Mouse (Mus musculus) MEL (cell line): ENCODE data around the gene Olfr370. TPM values are rescaled to one million over a fixed set of nuclear protein-coding genes. Genes with fewer than 3 reads are reported as not detected.

Experiments
- DNase-seq: peaks from one replicate; pipeline ENCODE4 v3.0.0; 2011; ENCODE audit warnings: low read depth, low spot score
- H3K27ac ChIP-seq: 2 replicates; pipeline ENCODE4 v1.5.1; 2012; ENCODE audit warnings: low read depth, mild to moderate bottlenecking, control low read depth, low read length, moderate library complexity; ENCODE audit not compliant: control insufficient read depth
- H3K27me3 ChIP-seq, 2 experiments: fragments of 150-350 bp in 1 of 2; sonication (generic) in 1 of 2; 2 replicates each; pipeline ENCODE4 v1.6.1; 2012; ENCODE audit warnings: low read length in 2 of 2, mild to moderate bottlenecking in 2 of 2, improper control_type of control experiment in 1 of 2, moderate library complexity in 1 of 2; ENCODE audit not compliant: insufficient read depth in 2 of 2, control insufficient read depth in 1 of 2
- H3K36me3 ChIP-seq, 2 experiments: 2 replicates each; pipeline ENCODE4 v1.6.1; 2012 to 2014; ENCODE audit warnings: low read length in 2 of 2, improper control_type of control experiment in 1 of 2, inconsistent platforms in 1 of 2, mild to moderate bottlenecking in 1 of 2; ENCODE audit not compliant: insufficient read depth in 2 of 2, control insufficient read depth in 1 of 2
- H3K4me1 ChIP-seq, 2 experiments: fragments of 150-350 bp in 1 of 2; sonication (generic) in 1 of 2; 2 replicates each; pipeline ENCODE4 v1.6.1; 2012; ENCODE audit warnings: low read length in 2 of 2, improper control_type of control experiment in 1 of 2, mild to moderate bottlenecking in 1 of 2; ENCODE audit not compliant: insufficient read depth in 2 of 2, control insufficient read depth in 1 of 2
- H3K4me3 ChIP-seq, 2 experiments: fragments of 150-350 bp in 1 of 2; sonication (generic) in 1 of 2; 2 replicates each; pipeline ENCODE4 v1.5.1; 2012; ENCODE audit warnings: low read depth in 2 of 2, low read length in 2 of 2, mild to moderate bottlenecking in 2 of 2, moderate library complexity in 2 of 2, control low read depth in 1 of 2, improper control_type of control experiment in 1 of 2; ENCODE audit not compliant: control insufficient read depth in 1 of 2, insufficient read depth in 1 of 2
- H3K79me2 ChIP-seq: 2 replicates; pipeline ENCODE4 v1.6.1; 2012; ENCODE audit warnings: mild to moderate bottlenecking, low read length, moderate library complexity; ENCODE audit not compliant: control insufficient read depth, poor library complexity, insufficient read depth
- H3K9ac ChIP-seq: 2 replicates; pipeline ENCODE4 v1.6.1; 2012; ENCODE audit warnings: low read depth, mild to moderate bottlenecking, control low read depth, low read length, moderate library complexity; ENCODE audit not compliant: control insufficient read depth, poor library complexity, severe bottlenecking
- H3K9me3 ChIP-seq: fragments of 150-350 bp; sonication (generic); replicated peaks from 2 replicates; pipeline ENCODE4 v1.6.1; 2012; ENCODE audit warnings: mild to moderate bottlenecking, low read length, improper control_type of control experiment, moderate library complexity; ENCODE audit not compliant: insufficient read depth
- BHLHE40 ChIP-seq: IDR thresholded peaks from 2 replicates; pipeline ENCODE4 v1.6.1; 2012; ENCODE audit warnings: low read depth, mild to moderate bottlenecking, inconsistent platforms, low read length, improper control_type of control experiment, borderline replicate concordance
- CHD1 ChIP-seq: IDR thresholded peaks from 2 replicates; pipeline ENCODE4 v1.6.1; 2012; ENCODE audit warnings: low read depth, mild to moderate bottlenecking, inconsistent platforms, low read length, improper control_type of control experiment
- CHD2 ChIP-seq: IDR thresholded peaks from 2 replicates; pipeline ENCODE4 v1.6.1; 2011; ENCODE audit warnings: low read length, improper control_type of control experiment
- ELF1 ChIP-seq: IDR thresholded peaks from 2 replicates; pipeline ENCODE4 v1.6.1; 2014; ENCODE audit warnings: low read depth, mild to moderate bottlenecking, inconsistent platforms, low read length, improper control_type of control experiment, moderate library complexity
- EP300 ChIP-seq, 2 experiments: IDR thresholded peaks; 2 replicates each; pipeline ENCODE4 v1.6.1; 2011; ENCODE audit warnings: improper control_type of control experiment in 2 of 2, low read length in 2 of 2, low read depth in 1 of 2, mild to moderate bottlenecking in 1 of 2
- ETS1 ChIP-seq: IDR thresholded peaks from 2 replicates; pipeline ENCODE4 v1.6.1; 2012; ENCODE audit warnings: low read depth, mild to moderate bottlenecking, inconsistent platforms, low read length, improper control_type of control experiment, moderate library complexity
- MAX ChIP-seq: IDR thresholded peaks from 2 replicates; pipeline ENCODE4 v1.6.1; 2011; ENCODE audit warnings: low read length, improper control_type of control experiment
- MAZ ChIP-seq: IDR thresholded peaks from 2 replicates; pipeline ENCODE4 v1.6.1; 2012; ENCODE audit warnings: low read depth, mild to moderate bottlenecking, inconsistent platforms, low read length, improper control_type of control experiment
- MEF2A ChIP-seq: IDR thresholded peaks from 2 replicates; pipeline ENCODE4 v1.6.1; 2014; ENCODE audit warnings: low read depth, mild to moderate bottlenecking, inconsistent platforms, low read length, improper control_type of control experiment; ENCODE audit not compliant: poor library complexity, insufficient replicate concordance, severe bottlenecking; ENCODE audit errors: extremely low read depth
- MYB ChIP-seq: IDR thresholded peaks from 2 replicates; pipeline ENCODE4 v1.6.1; 2011; ENCODE audit warnings: mild to moderate bottlenecking, low read depth, low read length, improper control_type of control experiment
- MYC ChIP-seq: IDR thresholded peaks from 2 replicates; pipeline ENCODE4 v1.6.1; 2011; ENCODE audit warnings: low read depth, mild to moderate bottlenecking, low read length, improper control_type of control experiment, moderate library complexity
- NELFE ChIP-seq: IDR thresholded peaks from 2 replicates; pipeline ENCODE4 v1.6.1; 2011; ENCODE audit warnings: low read depth, low read length, improper control_type of control experiment
- NRF1 ChIP-seq: IDR thresholded peaks from 2 replicates; pipeline ENCODE4 v1.6.1; 2014; ENCODE audit warnings: low read depth, mild to moderate bottlenecking, inconsistent platforms, low read length, improper control_type of control experiment, moderate library complexity; ENCODE audit not compliant: poor library complexity, insufficient read depth, severe bottlenecking
- POLR2AphosphoS2 ChIP-seq: IDR thresholded peaks from 2 replicates; pipeline ENCODE4 v1.6.1; 2011; ENCODE audit warnings: low read length, improper control_type of control experiment
- POLR2AphosphoS5 ChIP-seq: IDR thresholded peaks from 2 replicates; pipeline ENCODE4 v1.6.1; 2012; ENCODE audit warnings: low read depth, borderline replicate concordance, mild to moderate bottlenecking, inconsistent platforms, low read length, moderate library complexity, mixed read lengths
- SIN3A ChIP-seq: IDR thresholded peaks from 2 replicates; pipeline ENCODE4 v1.6.1; 2012; ENCODE audit warnings: low read length, improper control_type of control experiment, inconsistent platforms
- SMC3 ChIP-seq: IDR thresholded peaks from 2 replicates; pipeline ENCODE4 v1.6.1; 2011; ENCODE audit warnings: low read depth, low read length, improper control_type of control experiment
- TBP ChIP-seq: IDR thresholded peaks from 2 replicates; pipeline ENCODE4 v1.8.0; 2011; ENCODE audit warnings: low read depth, low read length, improper control_type of control experiment
- UBTF ChIP-seq: IDR thresholded peaks from 2 replicates; pipeline ENCODE4 v1.6.1; 2012; ENCODE audit warnings: low read depth, mild to moderate bottlenecking, inconsistent platforms, low read length, improper control_type of control experiment, moderate library complexity, borderline replicate concordance; ENCODE audit not compliant: insufficient read depth
- USF1 ChIP-seq: IDR thresholded peaks from 2 replicates; pipeline ENCODE4 v1.6.1; 2014; ENCODE audit warnings: low read depth, mild to moderate bottlenecking, inconsistent platforms, low read length, improper control_type of control experiment, moderate library complexity
- USF2 ChIP-seq, 2 experiments: IDR thresholded peaks; 2 replicates each; pipeline ENCODE4 v1.6.1; 2011 to 2012; ENCODE audit warnings: improper control_type of control experiment in 2 of 2, low read length in 2 of 2, borderline replicate concordance in 1 of 2, inconsistent platforms in 1 of 2, low read depth in 1 of 2, mild to moderate bottlenecking in 1 of 2; ENCODE audit not compliant: insufficient read depth in 1 of 2
- ZNF384 ChIP-seq: IDR thresholded peaks from 2 replicates; pipeline ENCODE4 v1.6.1; 2012; ENCODE audit warnings: low read depth, mild to moderate bottlenecking, inconsistent platforms, low read length, improper control_type of control experiment
- polyA plus RNA-seq, 2 experiments: library from polyadenylated mRNA; stranded (reverse) in 1 of 2; unstranded in 1 of 2; fragments of >175 nt in 1 of 2; fragments of >200 nt in 1 of 2; gene quantifications; 2 replicates each; pipeline versions ENCODE4 v1.2.1 to v1.2.4; 2012; ENCODE audit warnings: low replicate concordance in 2 of 2, low read depth in 1 of 2; ENCODE audit not compliant: insufficient read length in 2 of 2, insufficient read depth in 1 of 2, missing spikeins in 1 of 2
- total RNA-seq: library from RNA; depleted of rRNA; stranded (reverse); fragments of 300-350 nt; gene quantifications from 2 replicates; pipeline ENCODE4 v1.2.3, GENCODE M21; 2012

The Olfr370 gene
- total and polyA plus RNA-seq, 3 experiments = 0.26 TPM; not detected in 2

- Histone ChIP-seq H3K79me2 (no peaks in the 10 kb centered on the region), H3K27me3 (no peaks in the 10 kb centered on the region), H3K4me1 (no peaks in the 10 kb centered on the region), H3K9ac (no peak overlapping the region), H3K9me3 (no peaks in the 10 kb centered on the region), H3K27ac (no peak overlapping the region), H3K4me3 (no peak overlapping the region), H3K36me3 (no peaks in the 10 kb centered on the region)
- DNase-seq = no peak
- no peak for TF ChIP-seq TBP
- TF ChIP-seq ZNF384 = no peak
- TF ChIP-seq ETS1 = no peak
- no peak for TF ChIP-seq SIN3A
- TF ChIP-seq USF1 = no peak
- TF ChIP-seq MEF2A = no peak
- TF ChIP-seq MYB = no peak
- TF ChIP-seq MAX = no peak
These were observed 44.1 kb downstream of the Olfr370 start for GRCm38 (mm10) chr8:83579676-83580075.

DNA sequence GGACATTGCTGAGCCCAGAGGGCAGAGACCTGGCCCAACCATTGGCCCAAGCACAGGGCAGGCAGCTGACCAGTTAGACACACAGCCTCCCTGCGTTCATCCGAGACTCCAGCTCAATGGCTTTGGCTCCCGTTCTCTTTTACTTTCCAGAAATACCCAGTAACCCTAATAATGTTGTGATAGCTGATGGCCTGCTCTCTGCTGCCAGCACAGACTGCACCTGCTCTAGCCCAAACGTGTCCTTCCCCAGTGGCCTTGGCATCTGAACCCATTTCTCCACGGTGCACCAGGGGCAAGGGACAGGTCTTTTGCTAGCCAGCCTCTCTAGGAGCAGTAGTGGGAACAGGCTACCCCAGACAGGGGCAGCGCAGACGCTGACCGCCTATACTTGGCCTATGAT is 45.2 kb downstream of the Olfr370 start:
- no peaks in the 10 kb centered on the region for H3K79me2 ChIP-seq
- TF ChIP-seq POLR2AphosphoS2 (no peak), MEF2A (no peak), POLR2AphosphoS5 (no peak), USF2 (IDR thresholded peaks at IDR 0.05; ENCODE audit: borderline replicate concordance in 1 of 2, insufficient read depth in 1 of 2, low read depth in 1 of 2, low read length in 2 of 2) (no peak), SMC3 (no peak), ELF1 (no peak), MYC (no peak)

DNA sequence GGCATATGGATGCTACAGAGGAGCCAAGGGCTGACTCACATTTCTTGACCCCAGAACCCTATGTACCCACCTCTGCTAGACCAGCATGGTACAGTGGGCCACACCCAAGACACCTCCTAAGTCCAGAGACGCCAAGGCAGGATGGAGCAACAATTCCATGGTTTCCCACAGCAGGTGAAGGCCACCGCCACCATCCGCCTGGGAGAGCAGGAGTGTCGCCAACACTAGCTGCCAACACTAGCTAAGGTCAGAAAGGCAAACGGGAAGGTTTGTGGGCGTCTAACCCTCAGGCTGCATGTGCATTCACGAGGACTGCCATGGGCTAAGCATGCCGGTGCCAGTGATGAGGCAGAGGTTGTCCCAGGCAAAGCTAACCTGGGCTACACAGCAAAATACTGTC is 46.6 kb downstream of the Olfr370 start:
- Histone ChIP-seq H3K9me3 (no peaks in the 10 kb centered on the region), H3K79me2 (peaks cover 6% of the 10 kb centered on the region; the same call in 1 of the 2 replicates), H3K27ac (no peak overlapping the region), H3K36me3 (no peaks in the 10 kb centered on the region), H3K4me1 (no peaks in the 10 kb centered on the region), H3K9ac (no peak overlapping the region), H3K27me3 (no peaks in the 10 kb centered on the region), H3K4me3 (no peak overlapping the region)
- TF ChIP-seq EP300 (IDR thresholded peaks at IDR 0.05; ENCODE audit: low read depth in 1 of 2, low read length in 2 of 2) (no peak), POLR2AphosphoS2 (no peak), NRF1 (no peak), SMC3 (no peak), CHD1 (no peak), CHD2 (no peak), TBP (no peak), MAZ (no peak), BHLHE40 (no peak), ETS1 (no peak), UBTF (no peak), ZNF384 (no peak), NELFE (no peak)
- DNase-seq = no peak

More for the DNA sequence above, 45.2 kb downstream of the Olfr370 start:
- Histone ChIP-seq H3K27me3 (no peaks in the 10 kb centered on the region), H3K4me1 (no peaks in the 10 kb centered on the region), H3K9me3 (no peaks in the 10 kb centered on the region), H3K4me3 (no peak overlapping the region), H3K36me3 (no peaks in the 10 kb centered on the region), H3K9ac (no peak overlapping the region), H3K27ac (no peak overlapping the region)
- DNase-seq = no peak
